Mouse (Mus musculus): Measurements from ENCODE around the gene Ccl22.

DNA sequence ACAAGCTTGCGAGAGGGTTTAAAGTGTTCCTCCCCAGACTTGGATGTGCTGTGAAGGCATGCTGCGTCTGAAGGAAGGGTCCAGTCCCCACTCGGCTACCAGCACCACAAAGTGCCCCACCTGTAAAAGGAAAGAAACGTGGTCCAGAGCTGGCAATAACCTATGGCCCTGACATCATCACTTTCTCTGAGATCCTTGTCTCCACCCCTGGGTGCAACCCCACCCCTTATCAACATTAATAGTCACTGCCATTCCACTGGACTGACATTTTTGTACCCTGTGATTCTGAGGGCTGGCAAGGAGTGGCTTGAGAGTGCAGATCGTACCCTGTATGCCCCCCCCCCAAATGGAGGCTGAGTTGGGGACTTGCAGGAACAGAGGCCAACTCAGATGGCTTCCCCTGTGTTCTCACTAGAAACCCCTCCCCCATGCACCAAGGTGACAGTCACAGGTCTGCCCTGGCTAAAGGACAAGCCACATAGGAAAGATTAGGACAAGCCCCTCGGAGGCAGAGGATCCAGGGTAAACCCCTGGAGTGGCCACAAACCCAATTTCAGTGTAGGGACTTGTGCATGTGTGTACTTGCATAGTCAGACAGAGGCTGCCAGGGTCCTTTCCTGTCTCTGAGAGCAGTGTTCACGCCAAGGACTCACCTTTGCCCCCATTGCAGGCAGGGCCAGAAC, 35.9 kb downstream of the Ccl22 start:
- no peak for TF ChIP-seq EP300 (optimal IDR thresholded peaks at IDR 0.05)
- no peak for TF ChIP-seq CTCF (IDR thresholded peaks at IDR 0.05; ENCODE audit: low read depth)

Data from stomach, postnatal 0 days (tissue).